Mouse (Mus musculus) gastrocnemius, postnatal 25 days (tissue): ENCODE data around the gene Ube2o. TPM values are rescaled to one million over a fixed set of nuclear protein-coding genes. Genes with fewer than 3 reads are reported as not detected.
"Not testable (repeated sequence)": the region's sequence is repeated elsewhere in the genome, so short reads cannot be mapped to it uniquely, and the experiment has no call there.

ENCODE experiments used
- DNase-seq: peaks from one replicate; pipeline ENCODE4 v3.0.0; 2022
- total RNA-seq, 2 experiments: library from RNA; stranded (reverse); gene quantifications; 1 replicate in 1 of 2; 2 replicates in 1 of 2; pipeline ENCODE4 v1.2.3; 2021

The Ube2o gene
- total RNA-seq, 2 experiments from 2014 or later: 17.9 to 20.4 TPM

- DNase-seq: no peak
These were observed 68.3 kb downstream of the Ube2o start for GRCm38 (mm10) chr11:116512987-116513386.

- no peak for DNase-seq
These were observed 69.1 kb downstream of the Ube2o start for GRCm38 (mm10) chr11:116512154-116512553.

- DNase-seq: no peak
These were observed 69.9 kb downstream of the Ube2o start for GRCm38 (mm10) chr11:116511301-116511868.

DNA sequence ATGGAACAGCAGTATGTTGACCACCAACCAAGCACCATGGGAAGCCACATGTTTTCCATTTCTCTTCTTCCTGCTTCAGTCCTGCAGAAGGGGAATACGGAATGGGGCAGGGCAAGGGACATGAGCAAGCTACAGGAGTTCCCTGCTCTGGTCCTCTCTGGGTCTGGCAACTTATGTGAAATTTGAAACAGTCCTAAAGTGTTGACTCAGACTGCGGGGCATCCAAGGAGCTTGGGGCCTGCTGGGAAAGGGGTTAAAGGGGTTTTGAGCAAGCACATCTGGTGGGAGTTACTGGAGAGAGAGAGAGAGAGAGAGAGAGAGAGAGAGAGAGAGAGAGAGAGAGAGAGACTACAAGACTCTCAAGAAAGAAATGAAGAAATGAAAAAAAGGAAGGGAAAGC, 72.6 kb downstream of the Ube2o start:
- no peak for DNase-seq

DNA sequence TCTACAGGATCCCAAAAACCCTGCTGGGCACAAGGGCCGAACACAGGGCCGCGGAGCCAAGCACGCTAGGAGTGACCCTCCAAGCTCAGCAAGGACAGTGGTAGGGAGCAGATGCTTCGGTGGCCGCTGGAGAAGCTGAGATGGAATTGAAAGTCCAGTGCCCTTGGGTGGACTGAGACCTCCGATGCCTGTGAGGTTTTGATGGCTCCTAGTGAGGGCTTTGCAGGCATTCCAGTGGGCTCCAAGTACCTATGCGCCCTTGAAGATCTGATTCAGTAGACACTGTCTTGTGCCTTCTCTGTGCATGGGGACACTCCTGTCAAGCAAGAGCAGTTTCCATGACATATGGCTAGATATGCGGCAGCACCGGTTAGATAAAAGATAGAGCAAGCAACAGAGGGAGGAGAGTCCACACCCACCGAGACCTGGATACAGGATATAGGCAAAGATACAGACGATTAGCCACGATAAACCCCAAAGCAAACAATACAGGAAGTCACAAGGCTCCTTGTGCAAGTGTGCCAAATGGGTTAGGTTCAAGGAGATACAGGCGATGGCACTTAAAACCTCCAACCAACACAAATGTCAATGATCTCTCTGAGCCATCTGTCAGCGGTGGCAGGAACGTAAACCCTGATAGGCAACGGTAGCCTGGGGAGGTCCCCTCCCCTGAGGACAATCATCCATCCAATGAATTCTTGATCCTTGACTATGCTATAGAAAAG, 74.9 kb downstream of the Ube2o start:
- no peak for DNase-seq

DNA sequence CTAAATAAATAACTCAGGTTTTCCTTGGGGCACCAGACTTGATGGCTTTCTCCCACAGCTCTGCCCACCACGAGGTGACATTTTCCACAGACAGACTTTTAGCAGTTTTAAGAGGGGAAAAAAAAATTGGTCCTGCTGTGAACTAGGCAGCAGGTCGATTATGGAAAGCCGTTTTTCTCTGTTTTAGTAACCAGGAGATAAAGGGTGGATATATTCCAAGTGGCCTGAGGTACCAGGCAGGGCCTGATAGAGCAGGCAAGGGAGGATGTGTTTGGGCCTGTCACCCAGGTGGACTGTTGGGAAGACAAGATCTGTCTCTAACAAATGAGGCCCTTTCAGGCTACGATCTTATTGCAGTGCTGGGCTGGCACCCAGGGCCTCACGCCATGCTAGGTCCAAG, 75.7 kb downstream of the Ube2o start:
- no peak for DNase-seq

DNA sequence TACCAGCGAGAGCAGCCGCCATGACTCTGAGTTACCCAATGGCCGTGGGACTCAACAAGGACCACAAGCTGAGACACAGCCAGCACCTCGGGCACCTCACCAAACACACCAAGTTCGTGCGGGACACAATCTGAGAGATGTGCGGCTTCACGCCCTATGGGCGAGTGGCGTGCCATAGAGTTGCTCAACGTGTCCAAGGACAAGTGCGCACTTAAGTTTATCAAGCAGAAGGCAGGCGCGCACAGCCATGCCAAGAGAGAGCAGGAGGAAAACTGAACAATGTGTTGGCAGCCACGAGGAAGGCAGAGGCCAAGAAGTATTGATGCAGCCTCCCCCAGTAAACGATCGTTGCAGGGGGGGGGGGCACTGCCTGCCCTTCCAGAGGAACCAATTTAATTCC, 76.7 kb downstream of the Ube2o start:
- DNase-seq: no peak

- no peak for DNase-seq
These were observed 80.1 kb downstream of the Ube2o start for GRCm38 (mm10) chr11:116501005-116501746.

DNA sequence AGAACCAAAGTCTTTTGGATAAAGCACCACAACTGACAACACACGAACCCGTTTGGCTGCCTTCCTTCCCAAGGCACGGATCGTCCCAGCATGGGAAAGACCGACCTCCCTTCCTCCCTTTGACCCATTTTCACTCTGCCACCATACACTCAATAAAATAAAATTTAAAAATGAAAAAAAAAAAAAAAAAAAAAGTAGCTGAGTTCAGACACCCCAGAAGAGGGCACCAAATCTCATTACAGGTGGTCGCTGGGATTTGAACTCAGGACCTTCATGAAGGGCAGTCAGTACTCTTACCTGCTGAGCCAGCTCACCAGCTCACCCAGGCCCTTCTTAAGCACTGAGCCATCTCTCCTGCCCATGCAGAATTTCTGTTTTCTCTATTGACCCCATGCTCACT, 82.2 kb downstream of the Ube2o start:
- no peak for DNase-seq

- no peak for DNase-seq
These were observed 82.7 kb downstream of the Ube2o start for GRCm38 (mm10) chr11:116498596-116498995.

DNA sequence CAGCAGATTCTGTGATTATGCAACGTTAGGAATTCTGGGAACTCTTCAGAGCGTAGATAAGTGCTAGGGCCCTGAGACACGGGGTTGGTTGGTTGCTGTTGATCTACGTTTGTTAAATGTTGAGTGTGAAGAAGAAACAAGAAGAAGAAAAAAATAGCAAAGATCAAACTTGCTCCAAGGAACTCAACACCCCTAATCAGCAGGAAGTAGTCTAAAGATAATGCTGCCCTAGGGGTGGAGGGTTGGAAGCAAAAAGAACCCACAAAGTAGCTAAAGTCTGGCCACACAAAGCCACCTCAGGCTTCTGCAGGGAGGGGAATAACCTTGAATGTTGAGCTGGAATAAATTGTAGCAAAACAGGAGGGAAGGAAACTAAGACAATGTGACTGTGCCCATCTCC, 83.9 kb downstream of the Ube2o start:
- no peak for DNase-seq

DNA sequence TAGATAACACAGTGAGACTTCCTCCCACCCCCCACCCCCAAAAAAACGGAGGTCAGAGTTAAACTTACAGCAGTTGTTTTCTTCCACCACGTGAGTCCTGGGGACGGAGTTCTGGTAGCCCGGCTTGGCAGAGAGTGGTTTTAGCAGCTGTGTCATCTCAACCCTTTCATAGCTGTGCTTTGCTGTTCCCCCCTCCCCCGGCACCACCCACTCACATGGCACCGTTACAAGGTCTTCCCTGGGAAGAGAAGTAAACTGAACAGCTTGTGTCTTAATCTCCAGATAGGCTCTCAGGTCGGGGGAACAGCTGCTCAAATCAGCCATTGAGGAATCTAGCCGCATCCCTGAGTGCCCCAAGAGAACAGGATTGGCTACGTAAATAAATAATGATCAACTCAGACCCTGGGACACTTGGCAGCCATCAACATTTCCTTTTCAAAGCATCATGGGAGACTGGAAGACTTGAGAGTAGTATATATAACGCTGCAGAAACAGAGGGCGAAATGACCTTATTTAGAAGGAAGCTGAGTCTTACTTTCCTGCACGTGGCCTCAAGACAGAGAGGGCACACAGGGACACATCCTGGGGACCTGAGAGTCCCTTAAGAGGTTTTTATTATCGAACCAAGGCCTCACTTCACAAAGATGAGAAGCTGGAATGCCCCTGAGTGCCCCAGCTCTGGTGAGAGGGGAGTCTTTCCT, 86.6 kb downstream of the Ube2o start:
- peak; percentile 69 for DNase-seq

DNA sequence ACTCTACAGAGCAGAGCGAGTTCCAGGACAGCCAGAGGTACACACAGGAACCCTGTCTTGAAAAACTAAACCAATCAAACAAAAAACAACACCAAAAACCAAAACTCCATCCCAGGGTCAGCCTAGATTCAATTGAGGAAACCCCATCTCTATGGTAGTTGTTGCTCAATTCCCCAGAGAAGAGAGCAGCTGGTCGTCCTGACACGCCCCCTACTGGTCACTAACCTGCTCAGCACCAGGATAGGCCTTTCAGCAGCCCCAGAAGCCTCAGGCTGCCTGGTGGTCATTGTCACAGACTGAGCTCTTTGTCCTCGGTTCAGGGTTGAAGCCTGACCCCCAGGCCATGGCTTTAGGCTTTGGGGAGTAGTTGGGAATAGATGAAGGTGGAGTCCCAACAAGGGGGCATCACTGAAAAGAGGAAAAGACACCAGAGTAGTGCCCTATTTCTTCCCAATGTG, 87.4 kb downstream of the Ube2o start, which contains the start of gene Prpsap1:
Prpsap1 (minus strand) TSS at position 408 of the 458 bp plus-strand sequence.
- DNase-seq: peak; percentile 50

GRCm38 (mm10) chr11:116493191-116493590, 88.1 kb downstream of the Ube2o start:
- DNase-seq: no peak

DNA sequence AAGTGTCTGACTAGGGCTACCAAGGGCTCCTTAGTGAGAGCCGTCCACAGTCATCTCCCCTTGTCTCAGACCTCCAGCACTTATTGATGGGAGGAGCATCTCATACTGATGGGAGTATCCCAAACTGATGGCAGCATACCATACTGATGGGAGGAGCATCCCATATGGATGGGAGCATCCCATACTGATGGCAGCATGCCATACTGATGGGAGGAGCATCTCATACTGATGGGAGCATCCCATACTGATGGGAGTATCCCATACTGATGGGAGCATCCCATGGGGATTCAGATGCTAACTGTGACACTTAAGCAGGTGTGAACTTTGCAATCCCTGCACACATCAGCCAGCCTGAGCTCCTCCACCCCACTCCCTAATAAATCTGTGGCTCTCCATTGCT, 88.7 kb downstream of the Ube2o start:
- DNase-seq: not testable (repeated sequence)

DNA sequence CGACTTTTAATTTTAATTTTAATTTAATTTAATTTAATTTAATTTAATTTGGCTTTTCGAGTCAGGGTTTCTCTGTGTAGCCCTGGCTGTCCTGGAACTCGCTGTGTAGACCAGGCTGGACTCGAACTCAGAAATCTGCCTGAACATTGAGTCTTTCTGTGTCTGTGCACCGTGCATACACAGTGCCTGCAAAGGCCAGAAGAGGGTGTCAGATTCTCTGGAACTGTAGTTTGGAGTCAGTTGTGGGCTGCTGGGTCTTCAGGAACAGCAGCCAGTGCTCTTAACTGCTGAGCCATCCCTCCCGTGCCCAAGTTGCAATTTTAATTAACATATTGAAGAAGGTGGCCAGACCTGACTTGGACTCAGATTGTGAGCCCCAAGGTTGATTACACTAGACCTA, 89.9 kb downstream of the Ube2o start:
- DNase-seq: no peak

- peak; percentile 86 for DNase-seq
These were observed 90.8 kb downstream of the Ube2o start for GRCm38 (mm10) chr11:116490232-116491107.

DNA sequence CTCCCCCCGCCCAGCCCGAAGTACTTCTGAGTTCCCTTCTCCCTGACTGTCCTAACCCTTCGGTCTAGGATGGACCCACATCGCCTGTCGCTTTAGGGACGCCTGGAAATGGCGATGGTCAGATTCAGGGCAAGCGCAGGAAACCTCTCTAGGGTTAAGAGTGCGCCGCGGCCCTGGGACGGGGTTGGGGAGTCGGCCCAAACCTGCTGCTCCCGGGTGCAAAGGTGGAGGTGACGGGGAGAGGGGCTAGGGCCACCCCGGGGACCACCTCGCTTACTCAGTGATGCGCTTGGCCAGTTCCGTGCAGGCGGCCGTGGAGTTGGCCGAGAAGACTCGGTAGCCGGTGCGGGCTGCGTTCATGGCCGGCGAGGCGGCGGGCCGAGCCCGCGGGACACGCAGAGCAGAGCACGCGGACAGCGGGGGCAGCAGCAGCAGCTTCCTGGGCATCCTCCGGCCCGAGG, 91.4 kb downstream of the Ube2o start:
- DNase-seq: no peak

GRCm38 (mm10) chr11:116488693-116489375, 92.4 kb downstream of the Ube2o start:
- DNase-seq: no peak

DNA sequence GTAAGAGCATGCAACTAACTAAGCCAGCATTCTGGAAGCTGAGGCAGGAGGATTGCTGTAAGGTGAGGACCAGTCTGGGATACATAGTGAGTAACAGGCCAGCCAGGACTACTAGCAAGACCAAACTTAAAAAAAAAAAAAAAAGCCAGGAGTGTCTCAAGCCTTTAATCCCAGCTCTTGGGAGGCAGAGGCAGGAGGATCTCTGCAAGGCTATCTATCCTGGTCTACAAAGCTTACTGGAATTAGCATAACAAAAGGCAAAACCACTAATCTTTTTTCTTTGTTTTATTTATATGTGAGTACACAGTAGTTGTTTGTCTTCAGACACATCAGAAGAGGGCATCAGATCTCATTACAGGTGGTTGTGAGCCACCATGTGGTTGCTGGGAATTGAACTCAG, 93.0 kb downstream of the Ube2o start:
- no peak for DNase-seq
